Mouse (Mus musculus): ENCODE data around the gene Scn3b.
A peak's percentile ranks its signal among the peaks of the same experiment; 100 is the strongest.

The Scn3b gene

GRCm38 (mm10) chr9:40316865-40317660 is 48.0 kb downstream of the Scn3b start:
- DNase-seq (ENCODE audit: low read depth, low spot score), result no peak

GRCm38 (mm10) chr9:40317735-40318134 is 48.7 kb downstream of the Scn3b start:
- no peak for DNase-seq (ENCODE audit: low read depth, low spot score)

- DNase-seq (ENCODE audit: low read depth, low spot score), result no peak
These were observed 49.8 kb downstream of the Scn3b start for GRCm38 (mm10) chr9:40318771-40319170.

- no peak for DNase-seq (ENCODE audit: low read depth, low spot score)
These were observed 51.4 kb downstream of the Scn3b start for GRCm38 (mm10) chr9:40320405-40320804.

GRCm38 (mm10) chr9:40320879-40321667 is 52.1 kb downstream of the Scn3b start:
- DNase-seq (ENCODE audit: low read depth, low spot score), result no peak

- DNase-seq (ENCODE audit: low read depth, low spot score), result no peak
These were observed 52.6 kb downstream of the Scn3b start for GRCm38 (mm10) chr9:40321668-40322003.

- no peak for DNase-seq (ENCODE audit: low read depth, low spot score)
These were observed 53.4 kb downstream of the Scn3b start for GRCm38 (mm10) chr9:40322372-40322771.

- no peak for DNase-seq (ENCODE audit: low read depth, low spot score)
These were observed 54.2 kb downstream of the Scn3b start for GRCm38 (mm10) chr9:40323171-40323570.

- DNase-seq (ENCODE audit: low read depth, low spot score), result no peak
These were observed 54.8 kb downstream of the Scn3b start for GRCm38 (mm10) chr9:40323773-40324172.

- DNase-seq (ENCODE audit: low read depth, low spot score), result no peak
These were observed 55.3 kb downstream of the Scn3b start for GRCm38 (mm10) chr9:40324232-40324792.

GRCm38 (mm10) chr9:40324826-40325225 is 55.8 kb downstream of the Scn3b start:
- DNase-seq (ENCODE audit: low read depth, low spot score), result no peak

GRCm38 (mm10) chr9:40326260-40326915 is 57.4 kb downstream of the Scn3b start:
- DNase-seq (ENCODE audit: low read depth, low spot score), result no peak

GRCm38 (mm10) chr9:40330609-40331382 is 61.8 kb downstream of the Scn3b start:
- peak; percentile 80 for DNase-seq (ENCODE audit: low read depth, low spot score)

- DNase-seq (ENCODE audit: low read depth, low spot score), result no peak
These were observed 62.6 kb downstream of the Scn3b start for GRCm38 (mm10) chr9:40331411-40332286.

- no peak for DNase-seq (ENCODE audit: low read depth, low spot score)
These were observed 63.3 kb downstream of the Scn3b start for GRCm38 (mm10) chr9:40332326-40332725.

- no peak for DNase-seq (ENCODE audit: low read depth, low spot score)
These were observed 64.0 kb downstream of the Scn3b start for GRCm38 (mm10) chr9:40332731-40333648.

GRCm38 (mm10) chr9:40333649-40334396 is 64.8 kb downstream of the Scn3b start:
- DNase-seq (ENCODE audit: low read depth, low spot score), result peak; percentile 75

- DNase-seq (ENCODE audit: low read depth, low spot score), result no peak
These were observed 65.6 kb downstream of the Scn3b start for GRCm38 (mm10) chr9:40334617-40335016.
